Mouse (Mus musculus) left cerebral cortex, postnatal 36 days (tissue): ENCODE results near the gene Cdh5. TPM values are rescaled to one million over a fixed set of nuclear protein-coding genes. Genes with fewer than 3 reads are reported as not detected.

Experiments used
- DNase-seq, 2 experiments: peaks; one replicate each; pipeline ENCODE4 v3.0.0; 2021 to 2022; ENCODE audit warnings: low spot score in 2 of 2, mixed read lengths in 1 of 2
- intact Hi-C: fragments of 180-260 bp; cut with DNase I; formaldehyde crosslinking; loops from one replicate; pipeline ENCODE4 v1.15.1; 2025
- total RNA-seq, 2 experiments: library from RNA; stranded (reverse); gene quantifications; 2 replicates each; pipeline ENCODE4 v1.2.3; 2021

Cdh5 gene
- total RNA-seq, 2 experiments from 2014 or later: 10.4 to 11.6 TPM

DNA sequence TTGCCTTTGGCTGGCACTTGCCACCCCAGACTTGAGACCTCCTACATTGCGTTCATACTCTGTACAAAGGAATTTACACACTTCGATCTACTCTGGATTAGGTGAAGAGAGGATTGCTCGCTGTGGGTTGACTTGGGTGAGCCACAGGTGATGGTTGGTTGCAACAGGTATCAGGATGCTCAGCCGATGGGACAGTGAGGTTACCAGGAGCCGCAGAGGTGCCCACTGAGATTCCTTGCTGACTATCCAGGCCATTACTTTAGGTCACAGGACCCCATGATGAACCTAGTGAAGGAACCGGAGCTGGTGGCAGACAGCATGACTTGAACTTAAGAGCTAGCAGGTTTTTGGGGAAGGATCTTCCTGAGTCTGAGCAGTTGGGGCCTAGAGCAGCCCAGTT, 71.0 kb downstream of the Cdh5 start:
- intact Hi-C loops: no loop called here
- no peak for DNase-seq

DNA sequence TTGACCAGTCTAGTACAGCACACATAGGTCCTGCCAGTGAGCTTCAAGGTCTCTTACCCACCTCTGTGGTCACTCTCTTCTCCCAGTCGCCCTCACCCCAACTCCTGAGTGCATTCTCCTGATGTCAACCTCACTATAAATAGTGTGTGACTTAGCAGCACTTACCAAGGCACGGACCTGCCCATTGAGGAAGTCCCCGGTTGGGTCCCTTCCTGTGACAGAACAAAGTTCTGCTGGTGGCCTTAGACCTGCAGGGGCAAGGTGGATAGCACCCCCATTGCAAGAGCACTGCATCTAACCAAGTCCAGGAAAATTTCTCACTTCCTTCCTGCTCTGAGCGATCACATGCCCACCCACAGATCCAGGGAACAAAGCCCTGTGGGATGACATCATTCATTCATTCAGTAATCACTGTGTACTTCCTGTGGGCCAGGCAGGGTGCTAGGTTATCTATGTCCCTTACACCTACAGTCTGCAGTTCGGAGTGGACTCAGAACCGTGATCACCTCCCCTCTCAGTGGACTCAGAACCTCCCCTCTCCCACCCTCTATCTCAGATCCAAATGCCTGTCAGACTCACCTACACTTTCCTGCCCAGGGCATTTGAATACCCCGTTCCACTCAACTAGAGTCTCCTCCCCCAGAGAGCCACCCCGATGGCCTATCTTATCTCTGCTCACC, 74.6 kb downstream of the Cdh5 start:
- DNase-seq: no peak
- intact Hi-C loops: no loop called here

- peak in 1 of 2 experiments; percentile 30 for DNase-seq
- intact Hi-C loops: no loop called here
Measured at GRCm38 (mm10) chr8:104177054-104177453, 75.6 kb downstream of the Cdh5 start.

DNA sequence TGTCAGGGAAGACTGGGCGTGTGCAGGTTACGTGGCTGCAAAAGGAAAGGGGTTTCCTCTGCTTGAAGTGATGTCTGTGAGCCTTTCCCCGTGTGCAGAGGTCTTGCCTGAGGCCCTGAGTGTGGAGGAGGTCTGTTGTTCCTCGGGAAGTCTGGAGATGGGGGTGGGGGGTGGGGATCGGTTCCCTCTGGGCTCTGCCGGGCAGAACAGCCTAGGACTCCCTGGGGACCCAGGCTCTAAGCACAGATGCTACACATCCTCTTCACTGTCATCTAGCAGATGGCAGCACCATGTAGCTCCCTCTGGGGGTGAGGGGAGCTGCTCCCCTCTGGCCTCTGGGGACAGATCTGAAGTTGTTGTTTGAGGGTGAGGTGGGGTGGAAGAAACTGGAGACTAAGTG, 83.5 kb downstream of the Cdh5 start:
- DNase-seq: no peak
- intact Hi-C loops: no loop called here

GRCm38 (mm10) chr8:104186827-104187226, 85.4 kb downstream of the Cdh5 start:
- intact Hi-C loops: no loop called here
- DNase-seq: no peak

- intact Hi-C loops: no loop called here
- DNase-seq: no peak
Measured at GRCm38 (mm10) chr8:104187622-104188021, 86.2 kb downstream of the Cdh5 start.

DNA sequence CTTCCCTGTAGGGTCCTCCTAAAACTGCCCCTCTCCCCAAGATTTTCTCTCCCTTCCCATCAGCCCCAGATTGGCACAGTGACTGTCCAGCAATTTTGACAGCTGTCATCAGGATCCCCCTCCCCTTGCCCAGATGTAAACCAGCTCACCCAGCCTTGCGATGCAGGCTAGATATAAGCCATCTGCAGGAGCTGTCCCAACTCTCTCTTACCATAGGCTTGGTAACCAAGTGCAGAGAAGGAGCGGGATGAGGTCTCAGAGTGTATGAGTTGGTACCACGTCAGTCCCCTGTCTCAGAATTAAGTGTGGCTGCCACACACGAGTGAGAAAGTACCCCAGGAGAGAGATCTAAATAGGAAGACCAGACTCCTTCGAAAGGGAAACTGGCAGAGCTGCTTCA, 87.0 kb downstream of the Cdh5 start:
- no peak for DNase-seq
- intact Hi-C loops: no loop called here

- DNase-seq: no peak
- intact Hi-C loops: no loop called here
Measured at GRCm38 (mm10) chr8:104190777-104191468, 89.5 kb downstream of the Cdh5 start.

GRCm38 (mm10) chr8:104191496-104191895, 90.1 kb downstream of the Cdh5 start:
- intact Hi-C loops: no loop called here
- DNase-seq: no peak

Other genes starting within 250 kb of the Cdh5 start
- gene Bean1, start 68.8 kb downstream of the Cdh5 start, total RNA-seq: 10 to 100 TPM; 11.0 to 11.6 TPM
- gene Tk2, start 146.9 kb downstream of the Cdh5 start, total RNA-seq: 10 to 100 TPM; 41.3 to 41.5 TPM
- gene Cklf, start 149.2 kb downstream of the Cdh5 start, total RNA-seq: 1 to 10 TPM; 4.9 to 9.4 TPM
- gene Cmtm2a, start 191.6 kb downstream of the Cdh5 start, total RNA-seq: not detected
- gene Gm45711, start 208.5 kb downstream of the Cdh5 start, total RNA-seq: not detected
- gene Cmtm1, start 208.5 kb downstream of the Cdh5 start, total RNA-seq: not detected
- not detected for gene Gm11020, start 219.9 kb downstream of the Cdh5 start, total RNA-seq
- gene Cmtm2b, start 220.6 kb downstream of the Cdh5 start, total RNA-seq: not detected
- gene Cmtm3, start 237.8 kb downstream of the Cdh5 start, total RNA-seq: 10 to 100 TPM; 11.9 to 12.1 TPM